Mouse (Mus musculus) 3134 (cell line): ENCODE measurements around the gene Olfr46.
"Not testable (repeated sequence)": the region's sequence is repeated elsewhere in the genome, so short reads cannot be mapped to it uniquely, and the experiment has no call there.

Experiments
- DNase-seq: peaks from one replicate; pipeline ENCODE4 v3.0.0-alpha.2; 2011; ENCODE audit warnings: low spot score; ENCODE audit not compliant: insufficient read length; ENCODE audit errors: extremely low read depth

The Olfr46 gene

GRCm38 (mm10) chr7:140600969-140601368 is at the start of gene Olfr46:
Gene Olfr46 (plus strand): TSS chr7:140601269.
- DNase-seq, result not testable (repeated sequence)

- no peak for DNase-seq
Measured at GRCm38 (mm10) chr7:140567586-140567985, 33.5 kb upstream of the Olfr46 start, which contains the start of gene Olfr538. Gene Olfr538 (plus strand): TSS chr7:140567886.

GRCm38 (mm10) chr7:140628670-140629069 is 27.6 kb downstream of the Olfr46 start, which contains the start of gene Olfr61:
Gene Olfr61 (plus strand): TSS chr7:140628970.
- not testable (repeated sequence) for DNase-seq

- DNase-seq, result no peak
Measured at GRCm38 (mm10) chr7:140630559-140630958, 29.5 kb downstream of the Olfr46 start.

- no peak for DNase-seq
Measured at GRCm38 (mm10) chr7:140646152-140646551, 45.1 kb downstream of the Olfr46 start, which contains the start of gene Olfr53. Gene Olfr53 (plus strand): TSS chr7:140646452.

- DNase-seq, result no peak
Measured at GRCm38 (mm10) chr7:140659630-140660029, 58.6 kb downstream of the Olfr46 start, which contains the start of gene Olfr539. Gene Olfr539 (plus strand): TSS chr7:140659930.
